Mouse (Mus musculus) embryonic fibroblast, embryonic 13.5 days (primary cell): ENCODE results near the gene Cdk12. TPM values are rescaled to one million over a fixed set of nuclear protein-coding genes. Genes with fewer than 3 reads are reported as not detected.
"Not testable (repeated sequence)": the region's sequence is repeated elsewhere in the genome, so short reads cannot be mapped to it uniquely, and the experiment has no call there.

Experiments used
- H3K27ac ChIP-seq: 2 replicates; pipeline ENCODE4 v1.5.1; 2012; ENCODE audit warnings: low read length, control low read depth, inconsistent platforms; ENCODE audit not compliant: insufficient read depth
- H3K4me1 ChIP-seq: 2 replicates; pipeline ENCODE4 v1.6.1; 2011; ENCODE audit warnings: low read length; ENCODE audit not compliant: control insufficient read depth, insufficient read depth
- H3K4me3 ChIP-seq: 2 replicates; pipeline ENCODE4 v1.5.1; 2011; ENCODE audit warnings: mild to moderate bottlenecking, control low read depth, low read length; ENCODE audit not compliant: insufficient read depth
- CTCF ChIP-seq: IDR thresholded peaks from 2 replicates; pipeline ENCODE4 v1.5.1; 2011; ENCODE audit warnings: mild to moderate bottlenecking, control low read depth, low read length, moderate library complexity, borderline replicate concordance; ENCODE audit not compliant: insufficient read depth
- POLR2A ChIP-seq: IDR thresholded peaks from 2 replicates; pipeline ENCODE4 v1.6.1; 2011; ENCODE audit warnings: low read depth, mild to moderate bottlenecking, control low read depth, low read length, moderate library complexity
- polyA plus RNA-seq: library from polyadenylated mRNA; stranded (reverse); fragments of >200 nt; gene quantifications from 2 replicates; pipeline ENCODE4 v1.2.4, GENCODE M21; 2011; ENCODE audit warnings: low read depth; ENCODE audit not compliant: missing spikeins, insufficient read length

The Cdk12 gene
- polyA plus RNA-seq, 1 experiment: 42.0 TPM

DNA sequence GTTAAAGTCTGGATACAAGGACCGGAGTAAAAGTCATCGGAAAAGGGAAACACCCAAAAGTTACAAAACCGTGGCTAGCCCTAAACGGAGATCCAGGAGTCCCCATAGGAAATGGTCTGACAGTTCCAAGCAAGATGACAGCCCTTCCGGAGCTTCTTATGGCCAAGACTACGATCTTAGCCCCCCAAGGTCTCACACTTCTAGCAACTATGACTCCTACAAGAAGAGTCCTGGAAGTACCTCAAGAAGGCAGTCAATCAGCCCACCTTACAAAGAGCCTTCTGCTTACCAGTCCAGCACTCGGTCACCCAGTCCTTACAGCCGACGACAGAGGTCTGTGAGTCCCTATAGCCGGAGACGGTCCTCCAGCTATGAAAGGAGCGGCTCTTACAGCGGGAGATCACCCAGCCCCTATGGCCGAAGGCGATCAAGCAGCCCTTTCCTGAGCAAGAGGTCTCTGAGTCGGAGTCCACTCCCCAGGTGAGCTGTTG lies 1.1 kb downstream of the Cdk12 start:
- no peak for TF ChIP-seq CTCF
- TF ChIP-seq POLR2A: no peak; the same call in none of the 2 replicates
- H3K4me1 ChIP-seq: no peaks in the 10 kb centered on the region; the same call in 1 of the 2 replicates
- no peak overlapping the region for H3K27ac ChIP-seq
- peak overlapping the region; percentile 96 for H3K4me3 ChIP-seq

DNA sequence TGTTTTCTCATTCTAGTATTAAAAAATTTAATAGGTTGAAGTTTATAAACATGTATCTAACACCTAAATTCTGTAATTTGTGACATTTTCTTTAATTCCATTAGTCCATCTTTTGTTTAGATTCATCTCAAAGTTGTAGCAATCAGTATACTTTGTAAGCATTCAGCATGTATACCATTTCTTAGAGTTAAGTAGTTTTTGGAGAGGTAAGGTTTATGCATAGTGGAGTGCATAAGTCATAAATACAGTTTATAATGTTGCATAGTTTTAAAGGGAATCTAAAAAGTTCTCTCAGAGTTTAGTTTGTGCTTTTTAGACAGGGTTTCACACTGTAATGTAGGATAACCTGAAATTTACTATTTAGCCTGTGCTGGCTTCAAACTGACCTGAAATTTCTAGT lies 2.6 kb downstream of the Cdk12 start:
- Histone ChIP-seq H3K4me1 (no peaks in the 10 kb centered on the region; the same call in 1 of the 2 replicates), H3K27ac (no peak overlapping the region), H3K4me3 (no peak overlapping the region)
- TF ChIP-seq CTCF (no peak), POLR2A (no peak)

DNA sequence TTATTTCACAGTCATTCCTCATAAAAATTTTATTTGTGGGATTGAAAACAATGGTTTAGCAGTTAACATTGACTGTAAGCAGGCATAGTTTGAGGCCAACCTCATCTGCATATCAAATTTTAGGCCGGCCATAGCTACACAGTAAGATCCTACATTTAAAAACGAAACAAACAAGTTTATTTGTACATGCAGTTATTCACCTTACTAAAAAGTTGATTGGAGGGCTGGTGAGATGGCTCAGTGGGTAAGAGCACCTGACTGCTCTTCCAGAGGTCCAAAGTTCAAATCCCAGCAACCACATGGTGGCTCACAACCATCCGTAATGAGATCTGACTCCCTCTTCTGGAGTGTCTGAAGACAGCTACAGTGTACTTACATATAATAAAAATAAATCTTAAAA lies 3.4 kb downstream of the Cdk12 start:
- H3K4me1 ChIP-seq, H3K27ac ChIP-seq: not testable (repeated sequence)
- peak overlapping the region; percentile 7; the same call in 1 of the 2 replicates for H3K4me3 ChIP-seq

DNA sequence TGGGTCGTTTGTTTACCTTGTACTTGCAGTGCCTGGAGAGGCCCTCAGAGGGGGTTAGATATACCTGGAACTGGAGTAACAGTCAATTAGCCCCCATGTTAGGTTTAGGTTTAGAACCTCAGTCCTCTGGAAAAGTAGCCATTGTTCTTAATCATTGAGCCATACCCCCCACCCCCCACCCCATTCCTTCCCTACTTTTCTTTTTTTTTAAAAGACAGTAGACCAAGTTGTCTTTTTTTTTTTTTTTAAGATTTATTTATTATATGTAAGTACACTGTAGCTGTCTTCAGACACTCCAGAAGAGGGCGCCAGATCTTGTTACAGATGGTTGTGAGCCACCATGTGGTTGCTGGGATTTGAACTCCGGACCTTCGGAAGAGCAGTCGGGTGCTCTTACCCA lies 6.8 kb downstream of the Cdk12 start:
- not testable (repeated sequence) for H3K4me1 ChIP-seq, H3K4me3 ChIP-seq, H3K27ac ChIP-seq

DNA sequence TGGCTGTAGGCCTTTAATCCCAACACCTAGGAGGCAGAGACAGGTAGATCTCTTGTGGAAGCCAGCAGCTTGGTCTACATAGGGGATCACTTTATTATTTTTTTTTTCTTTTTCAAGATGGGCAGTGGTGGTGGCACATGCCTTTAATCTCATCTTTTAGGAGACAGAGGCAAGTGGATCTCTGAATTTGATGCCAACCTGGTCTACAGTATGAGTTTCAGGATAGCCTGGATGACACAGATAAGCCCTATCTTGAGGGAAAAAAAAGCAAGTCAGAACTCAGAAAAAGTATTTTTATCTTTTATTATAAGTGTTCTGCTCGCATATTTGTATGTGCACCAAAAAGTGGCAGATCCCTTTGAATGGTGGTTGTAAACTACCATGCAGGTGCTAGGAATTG lies 10.5 kb downstream of the Cdk12 start:
- TF ChIP-seq POLR2A (no peak), CTCF (no peak)
- H3K27ac ChIP-seq: no peak overlapping the region
- H3K4me1 ChIP-seq: no peaks in the 10 kb centered on the region
- H3K4me3 ChIP-seq: no peak overlapping the region

DNA sequence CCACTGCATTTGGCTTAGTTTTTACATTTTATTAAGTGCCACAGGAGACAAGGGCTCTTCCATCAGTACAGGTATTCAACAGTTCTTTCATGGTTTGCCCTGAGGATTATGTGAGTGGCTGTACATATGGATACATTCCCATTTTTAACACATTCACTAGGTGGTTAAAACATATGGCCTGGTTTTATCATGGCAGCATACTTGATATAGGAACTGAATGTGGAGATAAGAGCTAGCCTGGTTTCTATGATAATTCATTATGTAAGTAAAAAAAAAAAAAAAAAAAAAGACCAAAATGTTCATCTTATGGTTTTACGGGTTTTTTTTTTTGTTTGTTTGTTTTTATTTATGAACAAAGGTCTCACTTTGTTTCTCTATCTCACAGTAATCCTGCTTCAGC lies 23.5 kb downstream of the Cdk12 start:
- no peak overlapping the region for H3K27ac ChIP-seq
- H3K4me1 ChIP-seq: no peaks in the 10 kb centered on the region
- no peak overlapping the region for H3K4me3 ChIP-seq
- TF ChIP-seq POLR2A: no peak
- TF ChIP-seq CTCF: no peak

DNA sequence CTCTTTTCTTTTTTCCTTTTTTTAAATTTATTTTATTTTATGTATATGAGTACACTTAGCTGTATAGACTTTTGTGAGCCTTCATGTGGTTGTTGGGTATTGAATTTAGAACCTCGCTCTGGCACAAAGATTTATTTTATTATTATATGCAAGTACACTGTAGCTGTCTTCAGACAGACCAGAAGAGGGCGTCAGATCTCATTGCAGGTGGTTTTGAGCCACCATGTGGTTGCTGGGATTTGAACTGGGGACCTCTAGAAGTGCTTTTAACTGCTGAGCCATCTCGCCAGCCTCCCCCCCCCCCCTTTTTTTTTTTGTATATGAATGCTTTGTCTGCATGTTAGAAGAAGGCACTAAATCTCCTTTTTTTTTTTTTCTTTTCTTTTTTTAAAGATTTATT lies 35.6 kb downstream of the Cdk12 start:
- no peak for TF ChIP-seq POLR2A
- no peak for TF ChIP-seq CTCF
- no peak overlapping the region for H3K4me3 ChIP-seq
- no peaks in the 10 kb centered on the region for H3K4me1 ChIP-seq
- no peak overlapping the region for H3K27ac ChIP-seq

DNA sequence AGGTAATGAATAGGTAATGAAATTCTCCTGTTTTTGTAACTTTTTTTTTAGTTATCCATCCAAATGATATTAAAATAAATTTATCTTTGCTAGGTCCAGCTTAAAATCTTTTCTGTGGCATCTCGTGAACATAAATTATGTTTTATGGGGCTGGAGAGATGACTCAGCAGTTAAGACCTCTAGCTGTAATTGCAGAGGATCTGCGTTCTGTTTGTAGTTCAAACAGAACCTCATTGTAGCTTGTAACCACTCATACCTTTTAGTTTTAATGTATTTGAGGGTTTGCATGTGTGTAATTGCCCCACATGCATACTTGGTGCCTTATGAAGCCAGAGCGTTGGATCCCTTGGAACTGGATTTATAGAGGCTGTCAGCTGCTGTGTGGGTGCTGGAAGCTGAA lies 36.1 kb downstream of the Cdk12 start:
- Histone ChIP-seq H3K4me3 (no peak overlapping the region), H3K4me1 (no peaks in the 10 kb centered on the region), H3K27ac (no peak overlapping the region)
- no peak for TF ChIP-seq POLR2A

DNA sequence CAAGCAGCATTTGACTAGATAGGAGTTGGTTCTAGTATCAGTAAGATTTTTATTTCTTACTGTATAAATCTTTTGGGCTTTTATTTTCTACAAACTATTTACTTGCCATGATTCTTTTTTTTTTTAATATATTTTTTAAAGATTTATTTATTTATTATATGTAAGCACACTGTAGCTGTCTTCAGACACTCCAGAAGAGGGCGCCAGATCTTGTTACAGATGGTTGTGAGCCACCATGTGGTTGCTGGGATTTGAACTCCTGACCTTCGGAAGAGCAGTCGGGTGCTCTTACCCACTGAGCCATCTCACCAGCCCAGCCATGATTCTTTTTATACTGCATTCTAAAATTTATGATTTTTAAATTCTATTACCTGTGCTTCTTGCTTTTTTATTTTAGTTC lies 40.1 kb downstream of the Cdk12 start:
- H3K4me3 ChIP-seq, H3K4me1 ChIP-seq, H3K27ac ChIP-seq: not testable (repeated sequence)

DNA sequence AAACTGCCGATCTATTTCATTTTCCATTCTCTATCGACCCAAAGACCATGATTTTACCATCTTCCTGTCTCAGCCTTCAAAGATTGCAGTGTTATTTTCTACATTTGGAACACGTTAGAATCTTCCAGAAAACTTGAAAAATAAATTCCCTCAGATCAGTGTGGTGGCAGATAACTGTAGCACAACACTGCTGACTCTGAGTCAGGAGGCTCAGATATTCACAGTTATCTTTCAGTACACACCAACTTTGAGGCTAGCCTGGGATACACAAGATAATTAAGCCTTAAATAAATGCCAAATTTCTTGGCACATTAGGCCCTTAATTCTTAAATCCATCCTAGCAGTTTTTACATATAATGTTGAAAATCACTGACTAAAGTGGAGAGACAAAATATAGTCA lies 41.6 kb downstream of the Cdk12 start:
- H3K4me1 ChIP-seq: no peaks in the 10 kb centered on the region
- no peak overlapping the region for H3K27ac ChIP-seq
- H3K4me3 ChIP-seq: no peak overlapping the region
- no peak for TF ChIP-seq POLR2A
- no peak for TF ChIP-seq CTCF

DNA sequence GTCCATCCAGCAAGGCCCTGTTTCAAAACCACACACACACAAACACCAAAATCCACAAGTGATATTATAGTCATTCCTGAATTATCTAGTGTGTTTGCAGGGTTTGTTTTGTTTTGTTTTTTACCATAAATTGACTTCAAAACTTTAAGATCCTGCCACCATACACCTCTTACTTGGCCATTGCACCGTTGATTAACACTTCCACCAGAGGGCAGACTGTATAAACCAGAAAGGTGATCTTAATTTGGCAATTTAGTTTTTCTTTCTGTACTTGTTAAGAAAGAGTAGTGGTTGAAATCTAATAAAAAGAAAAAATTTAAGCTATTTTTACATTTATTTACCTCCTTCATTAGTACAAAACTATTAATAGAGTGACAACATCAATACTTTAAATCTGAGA lies 44.5 kb downstream of the Cdk12 start:
- TF ChIP-seq CTCF (no peak), POLR2A (no peak)
- H3K4me1 ChIP-seq: no peaks in the 10 kb centered on the region
- no peak overlapping the region for H3K27ac ChIP-seq
- H3K4me3 ChIP-seq: no peak overlapping the region
